Mouse (Mus musculus) lung, embryonic 14.5 days (tissue): ENCODE measurements around the gene Rpl28. TPM values are rescaled to one million over a fixed set of nuclear protein-coding genes. Genes with fewer than 3 reads are reported as not detected.

Experiments
- ATAC-seq: fragments of 200-750 bp; cut with Nextera tagmentation; 2 replicates; pipeline ENCODE4 v1.8.0; 2017; ENCODE audit warnings: mild to moderate bottlenecking, moderate TSS enrichment, moderate library complexity; ENCODE audit not compliant: insufficient read depth
- DNase-seq: peaks from one replicate; pipeline ENCODE4 v3.0.0-alpha.2; 2015
- H3K27ac ChIP-seq: fragments of 300-500 bp; sonication (generic); 2 replicates; pipeline ENCODE4 v1.5.1; 2014; ENCODE audit warnings: low read depth, mild to moderate bottlenecking, moderate library complexity
- H3K27me3 ChIP-seq: fragments of 300-500 bp; sonication (generic); 2 replicates; pipeline ENCODE4 v1.6.1; 2014; ENCODE audit warnings: low read length, control low read depth; ENCODE audit not compliant: insufficient read depth
- H3K36me3 ChIP-seq: fragments of 300-500 bp; sonication (generic); 2 replicates; pipeline ENCODE4 v1.6.1; 2014; ENCODE audit warnings: control low read depth; ENCODE audit not compliant: insufficient read depth
- H3K4me1 ChIP-seq: fragments of 300-500 bp; sonication (generic); 2 replicates; pipeline ENCODE4 v1.6.1; 2014; ENCODE audit warnings: antibody characterized with exemption, control low read depth; ENCODE audit not compliant: insufficient read depth
- H3K4me2 ChIP-seq: fragments of 300-500 bp; sonication (generic); 2 replicates; pipeline ENCODE4 v1.6.1; 2014; ENCODE audit warnings: mild to moderate bottlenecking
- H3K4me3 ChIP-seq: fragments of 300-500 bp; sonication (generic); 2 replicates; pipeline ENCODE4 v1.5.1; 2014; ENCODE audit warnings: low read depth, low read length
- H3K9ac ChIP-seq: fragments of 300-500 bp; sonication (generic); 2 replicates; pipeline ENCODE4 v1.6.1; 2014
- H3K9me3 ChIP-seq: fragments of 300-500 bp; sonication (generic); 2 replicates; pipeline ENCODE4 v1.6.1; 2016; ENCODE audit warnings: low read depth, low read length, control low read depth
- CTCF ChIP-seq: IDR thresholded peaks from 2 replicates; pipeline ENCODE4 v1.5.1; 2016; ENCODE audit warnings: antibody characterized with exemption, low read depth
- WGBS: fragments of 180-500 bp; shearing (Covaris S2); extraction: QIAGEN DNeasy Blood & Tissue Kit; methylation state at CpG from one replicate; pipeline ENCODE4 v1.1.7; 2014; 5-methylcytosine and 5-hydroxymethylcytosine counted together
- polyA plus RNA-seq: library from polyadenylated mRNA; unstranded; fragments of >200 nt; fragmentation: Nextera tagmentation; extraction: Ambion mirVana; gene quantifications from 2 replicates; pipeline ENCODE4 v1.2.1, GENCODE M21; 2014

Rpl28 gene
- polyA plus RNA-seq, 1 experiment from 2014 or later: 294 TPM

GRCm38 (mm10) chr7:4835631-4836327 lies 43.1 kb downstream of the Rpl28 start:
- WGBS: 4% methylated on average over 34 of the region's 34 CpGs
- H3K9ac ChIP-seq: peak overlapping the region; percentile 52; the same call in 1 of the 2 replicates
- H3K4me1 ChIP-seq: no peaks in the 10 kb centered on the region
- H3K4me2 ChIP-seq: peak overlapping the region; percentile 72
- ATAC-seq: no peak; the same call in 1 of the 2 replicates
- H3K9me3 ChIP-seq: no peaks in the 10 kb centered on the region
- H3K27ac ChIP-seq: peak overlapping the region; percentile 71; the same call in 1 of the 2 replicates
- no peak for TF ChIP-seq CTCF
- peak; percentile 24 for DNase-seq
- H3K27me3 ChIP-seq: peaks cover 19% of the 10 kb centered on the region
- H3K36me3 ChIP-seq: no peaks in the 10 kb centered on the region
- peak overlapping the region; percentile 48 for H3K4me3 ChIP-seq

GRCm38 (mm10) chr7:4836351-4836792 lies 43.7 kb downstream of the Rpl28 start:
- peak overlapping the region; percentile 71 for H3K27ac ChIP-seq
- no peaks in the 10 kb centered on the region for H3K4me1 ChIP-seq
- H3K4me3 ChIP-seq: peak overlapping the region; percentile 48
- peak; percentile 60 for TF ChIP-seq CTCF
- peaks cover 20% of the 10 kb centered on the region for H3K27me3 ChIP-seq
- WGBS: under 1% methylated on average over 51 of the region's 51 CpGs
- no peaks in the 10 kb centered on the region for H3K9me3 ChIP-seq
- peak overlapping the region; percentile 72 for H3K4me2 ChIP-seq
- DNase-seq (peak; percentile 72), ATAC-seq (peak; percentile 85)
- peak overlapping the region; percentile 52 for H3K9ac ChIP-seq
- H3K36me3 ChIP-seq: no peaks in the 10 kb centered on the region

- WGBS: 0% methylated on average over 1 of the region's 1 CpGs
- Histone ChIP-seq H3K27ac (no peak overlapping the region), H3K9me3 (no peaks in the 10 kb centered on the region), H3K4me3 (no peak overlapping the region), H3K4me2 (no peak overlapping the region), H3K27me3 (peaks cover 32% of the 10 kb centered on the region), H3K9ac (no peak overlapping the region), H3K4me1 (no peaks in the 10 kb centered on the region), H3K36me3 (no peaks in the 10 kb centered on the region)
- no peak for DNase-seq
- ATAC-seq: no peak
- no peak for TF ChIP-seq CTCF
Observed at GRCm38 (mm10) chr7:4837639-4838038, 45.0 kb downstream of the Rpl28 start.

GRCm38 (mm10) chr7:4842077-4842476 lies 49.4 kb downstream of the Rpl28 start:
- Histone ChIP-seq H3K27ac (no peak overlapping the region), H3K36me3 (no peaks in the 10 kb centered on the region), H3K27me3 (peaks cover 42% of the 10 kb centered on the region), H3K4me1 (no peaks in the 10 kb centered on the region), H3K9ac (no peak overlapping the region), H3K4me3 (no peak overlapping the region), H3K9me3 (no peaks in the 10 kb centered on the region), H3K4me2 (no peak overlapping the region)
- DNase-seq (no peak), ATAC-seq (no peak)
- WGBS: 51% methylated on average over 5 of the region's 5 CpGs
- TF ChIP-seq CTCF: no peak

GRCm38 (mm10) chr7:4842634-4843131 lies 50.0 kb downstream of the Rpl28 start:
- 2% methylated on average over 16 of the region's 16 CpGs for WGBS

GRCm38 (mm10) chr7:4843604-4844244 lies 51.0 kb downstream of the Rpl28 start:
- peak overlapping the region; percentile 39 for H3K4me3 ChIP-seq
- ATAC-seq: no peak; the same call in 1 of the 2 replicates

More at GRCm38 (mm10) chr7:4842634-4843131, 50.0 kb downstream of the Rpl28 start:
- 0 out of 2 replicates have a peak overlapping the region, but pooled peaks have one; percentile 39 for H3K4me3 ChIP-seq
- peak; percentile 53; the same call in 1 of the 2 replicates for ATAC-seq
- H3K9ac ChIP-seq: no peak overlapping the region
- no peaks in the 10 kb centered on the region for H3K4me1 ChIP-seq
- H3K27ac ChIP-seq: no peak overlapping the region
- peak; percentile 32 for DNase-seq
- no peaks in the 10 kb centered on the region for H3K36me3 ChIP-seq
- TF ChIP-seq CTCF: no peak
- peak overlapping the region; percentile 25; the same call in 1 of the 2 replicates for H3K4me2 ChIP-seq
- H3K9me3 ChIP-seq: no peaks in the 10 kb centered on the region
- H3K27me3 ChIP-seq: peaks cover 42% of the 10 kb centered on the region

More at GRCm38 (mm10) chr7:4843604-4844244, 51.0 kb downstream of the Rpl28 start:
- H3K4me1 ChIP-seq: no peaks in the 10 kb centered on the region
- peak; percentile 64 for DNase-seq
- peak overlapping the region; percentile 25; the same call in 1 of the 2 replicates for H3K9ac ChIP-seq
- no peaks in the 10 kb centered on the region for H3K36me3 ChIP-seq
- no peak for TF ChIP-seq CTCF
- H3K27ac ChIP-seq: no peak overlapping the region
- H3K4me2 ChIP-seq: peak overlapping the region; percentile 83
- WGBS: 1% methylated on average over 34 of the region's 34 CpGs
- H3K9me3 ChIP-seq: no peaks in the 10 kb centered on the region
- H3K27me3 ChIP-seq: peaks cover 42% of the 10 kb centered on the region
